Mouse (Mus musculus): ENCODE results near the gene Zdhhc20.
"Not testable (repeated sequence)": the region's sequence is repeated elsewhere in the genome, so short reads cannot be mapped to it uniquely, and the experiment has no call there.

The Zdhhc20 gene

DNA sequence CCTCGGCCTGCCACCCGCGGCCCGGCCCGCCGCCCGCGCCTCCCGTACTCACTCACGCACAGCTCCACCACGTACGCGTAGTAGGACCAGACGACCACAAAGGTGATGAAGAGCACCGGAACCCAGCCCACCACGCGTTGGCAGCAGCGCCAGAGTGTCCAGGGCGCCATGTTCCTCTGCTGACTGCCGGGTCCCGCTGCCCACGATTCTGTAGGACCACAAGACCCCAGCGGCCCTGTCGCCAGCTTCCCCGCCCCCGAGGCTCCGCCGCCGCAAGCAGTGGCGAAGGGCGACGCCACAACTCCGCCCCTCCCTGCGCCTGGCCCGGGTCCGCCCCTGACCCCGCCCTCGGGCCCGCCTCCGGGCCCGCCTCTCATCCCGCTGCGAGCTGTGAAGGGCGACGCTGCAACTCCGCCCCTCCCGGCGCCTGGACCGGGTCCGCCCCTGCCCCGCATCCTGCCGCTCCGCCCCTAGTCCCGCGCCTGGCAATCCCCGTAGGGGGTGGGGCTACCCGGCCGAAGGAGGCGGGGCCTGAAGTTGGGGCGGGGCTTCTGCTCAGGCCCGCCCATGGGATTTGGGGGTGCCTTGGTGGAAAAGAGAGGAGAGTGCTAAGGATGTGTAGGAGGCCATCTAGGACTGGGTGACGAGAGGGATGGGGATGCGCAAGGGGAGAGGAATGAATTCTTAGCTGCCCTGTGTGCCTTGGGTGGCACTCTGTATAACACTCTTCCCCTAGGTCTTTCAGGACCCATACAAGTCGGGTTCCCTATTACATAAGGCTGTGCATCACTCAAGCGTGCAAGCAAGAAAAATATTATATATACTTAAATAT lies at the start of gene Zdhhc20:
Gene Zdhhc20 (minus strand): TSS at position 266 of the 832 bp plus-strand sequence.
- peak; percentile 88 for DNase-seq (ENCODE audit: low read depth, low spot score)

DNA sequence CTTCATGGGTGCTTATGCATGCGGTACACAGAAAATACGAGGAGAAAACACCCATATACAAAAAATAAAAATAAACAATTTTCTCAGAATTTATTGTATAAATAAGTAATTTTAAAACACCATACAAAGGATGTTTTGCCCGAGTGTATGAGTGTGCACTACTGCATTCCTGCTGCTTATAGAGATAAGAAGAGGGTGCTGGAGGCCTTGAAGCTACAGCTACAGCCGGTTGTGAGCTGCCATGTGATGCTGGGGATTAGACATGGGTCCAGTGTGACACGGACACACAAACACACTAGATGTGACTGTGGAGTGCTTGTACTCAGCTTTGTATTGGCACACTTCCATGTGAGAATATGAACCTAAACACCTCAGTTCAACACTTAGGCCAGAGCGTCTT lies 47.2 kb upstream of the Zdhhc20 start:
- DNase-seq (ENCODE audit: low read depth, low spot score): no peak

GRCm38 (mm10) chr14:57934666-57935065 lies 44.6 kb upstream of the Zdhhc20 start:
- DNase-seq (ENCODE audit: low read depth, low spot score): no peak

- no peak for DNase-seq (ENCODE audit: low read depth, low spot score)
Observed at GRCm38 (mm10) chr14:57933608-57934007, 43.5 kb upstream of the Zdhhc20 start.

- DNase-seq (ENCODE audit: low read depth, low spot score): no peak
Observed at GRCm38 (mm10) chr14:57932881-57933443, 42.9 kb upstream of the Zdhhc20 start.

GRCm38 (mm10) chr14:57921428-57922131 lies 31.5 kb upstream of the Zdhhc20 start:
- DNase-seq (ENCODE audit: low read depth, low spot score): no peak

DNA sequence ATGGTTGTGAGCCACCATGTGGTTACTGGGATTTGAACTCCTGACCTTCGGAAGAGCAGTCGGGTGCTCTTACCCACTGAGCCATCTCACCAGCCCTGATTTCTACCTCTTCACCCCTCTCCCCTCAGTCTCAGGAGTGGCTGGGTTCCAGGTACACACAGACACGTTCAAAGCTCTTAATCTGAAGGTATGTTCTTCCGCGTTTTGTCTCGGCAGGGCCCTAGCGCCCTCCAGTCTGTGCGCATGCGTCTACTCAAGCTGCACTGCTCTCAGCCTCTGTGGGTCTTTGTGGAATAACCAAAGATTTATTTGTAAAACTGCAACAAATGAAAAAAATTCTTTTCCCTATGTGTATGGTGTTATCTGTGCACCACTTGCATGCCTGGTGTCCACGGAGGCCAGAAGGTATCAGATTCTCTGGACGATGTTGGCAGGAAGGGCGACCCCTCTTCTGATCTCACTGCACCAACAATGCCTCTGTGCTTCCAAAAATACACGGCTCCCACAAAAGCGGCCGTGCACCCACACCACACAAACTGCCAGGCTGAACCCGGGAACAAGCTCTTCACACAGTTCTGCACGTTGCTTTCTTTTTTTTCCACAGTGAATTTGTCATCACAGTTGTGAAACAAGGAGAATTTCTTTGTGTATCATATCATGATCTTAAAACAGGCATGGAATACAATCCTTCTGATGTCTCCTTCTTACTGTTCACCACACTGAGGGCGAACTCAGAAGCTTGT lies 30.7 kb upstream of the Zdhhc20 start:
- no peak for DNase-seq (ENCODE audit: low read depth, low spot score)

GRCm38 (mm10) chr14:57919148-57919875 lies 29.2 kb upstream of the Zdhhc20 start:
- DNase-seq (ENCODE audit: low read depth, low spot score): no peak

DNA sequence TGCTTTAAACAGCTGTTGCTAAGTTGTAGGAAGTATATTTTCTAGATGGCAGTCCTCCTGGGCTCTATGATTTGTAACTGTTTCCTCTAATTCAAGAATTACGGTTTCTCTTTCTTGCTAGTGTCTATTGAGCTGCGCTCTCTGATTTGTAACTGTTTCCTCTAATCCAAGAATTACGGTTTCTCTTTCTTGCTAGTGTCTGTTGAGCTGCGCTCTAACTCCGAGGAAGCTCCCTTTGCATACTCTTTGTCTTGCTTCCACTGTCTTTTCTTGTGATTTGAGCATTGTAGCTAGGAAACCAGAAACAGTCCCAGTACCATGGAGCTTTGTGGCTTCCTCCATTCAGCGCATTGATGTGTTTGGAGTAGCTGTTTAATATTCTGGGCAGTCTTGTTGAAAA lies 25.3 kb upstream of the Zdhhc20 start:
- no peak for DNase-seq (ENCODE audit: low read depth, low spot score)

DNA sequence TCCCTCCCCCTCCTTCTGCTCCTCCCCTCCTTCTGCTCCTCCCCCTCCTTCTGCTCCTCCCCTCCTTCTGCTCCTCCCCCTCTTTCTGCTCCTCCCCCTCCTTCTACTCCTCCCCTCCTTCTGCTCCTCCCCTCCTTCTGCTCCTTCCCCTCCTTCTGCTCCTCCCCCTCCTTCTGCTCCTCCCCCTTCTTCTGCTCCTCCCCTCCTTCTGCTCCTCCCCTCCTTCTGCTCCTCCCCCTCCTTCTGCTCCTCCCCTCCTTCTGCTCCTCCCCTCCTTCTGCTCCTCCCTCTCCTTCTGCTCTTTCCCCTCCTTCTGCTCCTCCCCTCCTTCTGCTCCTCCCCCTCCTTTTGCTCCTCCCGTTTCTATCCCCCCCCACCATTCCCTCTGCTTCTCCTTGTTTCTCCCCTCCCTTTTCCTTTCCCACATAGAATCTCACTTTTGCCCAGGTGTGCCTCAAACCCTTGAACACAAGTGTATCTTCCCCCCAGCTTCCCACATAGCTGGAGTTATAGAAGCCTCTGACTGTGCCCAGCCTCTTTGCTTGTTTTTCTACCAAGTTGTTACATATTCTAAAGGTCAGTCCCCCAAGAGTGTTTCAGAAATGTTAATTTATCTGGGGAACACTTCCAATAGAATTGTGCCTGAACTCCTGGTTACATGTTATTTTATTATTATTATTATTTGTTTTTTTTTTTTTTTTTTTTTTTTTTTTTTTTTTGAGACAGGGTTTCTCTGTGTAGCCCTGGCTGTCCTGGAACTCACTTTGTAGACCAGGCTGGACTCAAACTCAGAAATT lies 22.3 kb upstream of the Zdhhc20 start:
- DNase-seq (ENCODE audit: low read depth, low spot score): peak; percentile 78

DNA sequence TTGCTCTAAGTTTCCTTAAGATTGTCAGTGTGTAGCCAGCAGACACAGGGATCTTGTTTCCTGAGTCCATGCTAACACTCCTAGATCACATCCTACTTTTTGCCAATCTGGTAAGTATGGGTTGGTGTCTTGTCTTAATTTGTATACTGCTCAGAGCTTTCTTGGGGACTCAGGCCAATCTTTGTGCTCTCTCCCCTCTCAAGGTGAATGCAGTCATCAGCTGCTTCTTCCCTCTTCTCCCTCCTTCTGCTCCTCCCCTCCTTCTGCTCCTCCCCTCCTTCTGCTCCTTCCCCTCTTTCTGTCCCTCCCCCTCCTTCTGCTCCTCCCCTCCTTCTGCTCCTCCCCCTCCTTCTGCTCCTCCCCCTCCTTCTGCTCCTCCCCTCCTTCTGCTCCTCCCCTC lies 21.7 kb upstream of the Zdhhc20 start:
- peak; percentile 18 for DNase-seq (ENCODE audit: low read depth, low spot score)

DNA sequence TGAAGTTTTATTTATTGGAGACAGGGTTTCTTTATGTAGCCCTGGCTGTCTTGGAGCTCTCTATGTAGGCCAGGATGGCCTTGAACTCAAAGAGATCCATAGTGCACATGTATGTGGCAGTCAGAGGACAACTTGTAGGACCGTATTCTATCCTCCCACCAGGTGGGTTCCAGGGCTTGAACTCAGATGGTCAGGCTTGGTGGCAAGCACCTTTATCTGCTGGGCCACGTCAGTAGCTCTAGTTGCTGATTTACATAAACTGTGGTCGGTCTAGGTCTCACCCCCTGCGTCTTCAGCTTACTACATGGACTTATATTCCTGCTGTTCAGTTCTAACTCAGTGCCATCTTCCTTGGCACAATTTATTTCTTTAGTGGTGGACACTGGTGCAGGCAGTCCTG lies 21.2 kb upstream of the Zdhhc20 start:
- DNase-seq (ENCODE audit: low read depth, low spot score): no peak

GRCm38 (mm10) chr14:57910501-57911068 lies 20.5 kb upstream of the Zdhhc20 start:
- DNase-seq (ENCODE audit: low read depth, low spot score): peak; percentile 71

- DNase-seq (ENCODE audit: low read depth, low spot score): no peak
Observed at GRCm38 (mm10) chr14:57909297-57909696, 19.2 kb upstream of the Zdhhc20 start.

GRCm38 (mm10) chr14:57908431-57908830 lies 18.4 kb upstream of the Zdhhc20 start:
- no peak for DNase-seq (ENCODE audit: low read depth, low spot score)

GRCm38 (mm10) chr14:57901998-57902397 lies 11.9 kb upstream of the Zdhhc20 start:
- no peak for DNase-seq (ENCODE audit: low read depth, low spot score)

GRCm38 (mm10) chr14:57896882-57897281 lies 6.8 kb upstream of the Zdhhc20 start:
- no peak for DNase-seq (ENCODE audit: low read depth, low spot score)

DNA sequence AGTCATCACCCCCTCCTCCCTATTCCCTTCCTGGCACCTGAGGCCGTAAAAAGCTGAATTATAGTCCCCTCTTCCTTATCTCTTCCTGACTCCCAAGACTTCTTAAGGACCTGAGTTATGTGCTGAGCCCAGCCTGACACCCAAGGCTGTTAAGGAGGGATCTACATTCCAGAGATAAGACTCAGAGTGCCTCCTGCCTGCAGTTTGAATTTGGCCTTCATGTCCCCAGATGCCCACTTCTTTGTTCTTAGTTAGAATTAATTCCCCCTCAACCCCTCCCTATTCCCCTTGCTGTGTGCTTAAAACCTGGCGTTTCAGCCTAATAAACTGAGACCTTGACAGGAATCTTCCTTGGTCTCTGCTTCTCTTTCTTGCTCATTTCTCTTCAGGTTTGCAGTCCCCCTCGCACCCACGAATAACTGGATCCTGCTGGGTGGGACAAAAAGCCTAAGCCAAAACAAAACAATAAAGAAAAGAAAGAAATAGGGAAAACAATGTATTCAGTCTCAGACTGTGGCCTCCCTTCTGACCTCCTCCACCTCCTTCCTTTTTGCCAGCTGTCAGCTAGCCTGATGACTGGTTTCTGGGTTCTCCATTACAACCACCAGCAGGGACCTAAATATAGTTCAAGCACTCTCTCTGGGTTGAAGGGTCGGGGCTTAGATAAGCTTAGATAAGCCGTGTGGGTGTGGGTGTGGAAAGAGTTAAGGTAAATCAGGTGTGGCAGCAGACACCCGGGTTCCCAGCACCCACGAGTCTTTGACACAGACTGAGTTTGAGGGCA lies 6.2 kb upstream of the Zdhhc20 start:
- not testable (repeated sequence) for DNase-seq (ENCODE audit: low read depth, low spot score)

GRCm38 (mm10) chr14:57894346-57894745 lies 4.3 kb upstream of the Zdhhc20 start:
- no peak for DNase-seq (ENCODE audit: low read depth, low spot score)

Data from retina, adult 2 months (tissue).